Mouse (Mus musculus): ENCODE data around the gene Ddah2.

- TF ChIP-seq CTCF (IDR thresholded peaks at IDR 0.05; ENCODE audit: low read depth) (no peak), EP300 (IDR thresholded peaks at IDR 0.05; ENCODE audit: low read depth) (no peak)
Measured at GRCm38 (mm10) chr17:35077285-35077684, 18.4 kb downstream of the Ddah2 start.

Measured in heart, postnatal 0 days (tissue).